Mouse (Mus musculus): ENCODE measurements at regions not wholly inside any gene's neighbourhood (a gene's known extent, or its start where the extent isn't known, plus 50 kb on each side); places are given as distances from the start of the nearest gene placed in this dataset.

DNA sequence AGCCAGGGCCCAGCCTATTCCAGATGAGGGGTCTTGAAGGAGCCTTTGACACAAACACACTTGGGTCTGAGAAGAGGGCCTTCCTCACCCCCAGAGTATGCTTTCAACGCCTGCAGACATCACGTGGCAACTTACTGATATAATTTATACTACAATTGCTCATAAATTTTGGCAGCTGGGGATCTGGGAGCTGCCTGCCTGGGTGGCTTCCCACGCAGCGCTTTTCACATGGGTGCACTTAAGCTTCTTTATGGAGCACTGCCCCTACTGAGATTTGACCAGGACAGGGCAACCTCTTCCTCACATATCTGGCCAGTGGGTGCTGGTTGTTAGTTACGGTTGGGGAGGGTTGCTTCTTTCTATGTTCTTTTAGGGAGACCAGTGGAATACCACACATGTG, 61.6 kb downstream of the Spesp1 start:
- no peak overlapping the region for H3K4me2 ChIP-seq

GRCm38 (mm10) chr9:62215151-62215859, 66.7 kb downstream of the Spesp1 start:
- 42% methylated on average over 13 of the region's 13 CpGs for WGBS
- Histone ChIP-seq H3K9me3 (replicated peaks) (no peaks in the 10 kb centered on the region), H3K4me3 (replicated peaks) (no peak overlapping the region), H3K4me2 (no peak overlapping the region), H3K27me3 (no peaks in the 10 kb centered on the region), H3K9ac (no peak overlapping the region), H3K36me3 (no peaks in the 10 kb centered on the region), H3K27ac (no peak overlapping the region), H3K4me1 (peaks cover 11% of the 10 kb centered on the region)
- ATAC-seq (replicated peaks; ENCODE audit: low FRiP score) = no peak

More for the DNA sequence above, 61.6 kb downstream of the Spesp1 start:
- no peaks in the 10 kb centered on the region for H3K9me3 ChIP-seq (replicated peaks)
- H3K4me1 ChIP-seq = peaks cover 17% of the 10 kb centered on the region
- H3K27ac ChIP-seq = no peak overlapping the region
- H3K4me3 ChIP-seq (replicated peaks) = no peak overlapping the region
- H3K36me3 ChIP-seq = no peaks in the 10 kb centered on the region
- ATAC-seq (replicated peaks; ENCODE audit: low FRiP score) = no peak
- WGBS = 32% methylated on average over 5 of the region's 5 CpGs
- no peaks in the 10 kb centered on the region for H3K27me3 ChIP-seq
- H3K9ac ChIP-seq = no peak overlapping the region

DNA sequence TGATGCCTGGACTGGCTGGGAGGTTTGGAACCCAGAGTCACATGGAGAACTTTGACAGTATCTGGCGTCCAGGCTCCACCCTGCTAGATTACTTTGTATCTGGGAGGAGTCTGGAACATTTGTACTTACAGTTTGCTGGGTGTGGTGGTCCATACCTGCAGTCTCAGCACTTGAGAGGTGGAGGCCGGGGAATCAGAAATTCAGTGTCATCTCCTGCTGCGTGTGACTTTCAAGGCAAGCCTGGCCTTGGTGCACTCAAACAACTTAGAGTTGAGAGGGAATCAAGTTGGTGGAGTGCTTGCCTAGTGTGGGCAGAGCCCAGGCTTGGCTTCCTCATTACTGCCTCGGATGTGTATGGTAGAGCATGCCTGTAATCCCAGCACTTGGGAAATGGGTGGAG, 67.5 kb downstream of the Spesp1 start:
- no peaks in the 10 kb centered on the region for H3K27me3 ChIP-seq
- ATAC-seq (replicated peaks; ENCODE audit: low FRiP score) = no peak
- no peak overlapping the region for H3K27ac ChIP-seq
- peaks cover 7% of the 10 kb centered on the region for H3K4me1 ChIP-seq
- 79% methylated on average over 4 of the region's 4 CpGs for WGBS
- H3K4me3 ChIP-seq (replicated peaks) = no peak overlapping the region
- no peak overlapping the region for H3K4me2 ChIP-seq
- H3K36me3 ChIP-seq = no peaks in the 10 kb centered on the region
- no peak overlapping the region for H3K9ac ChIP-seq
- no peaks in the 10 kb centered on the region for H3K9me3 ChIP-seq (replicated peaks)

DNA sequence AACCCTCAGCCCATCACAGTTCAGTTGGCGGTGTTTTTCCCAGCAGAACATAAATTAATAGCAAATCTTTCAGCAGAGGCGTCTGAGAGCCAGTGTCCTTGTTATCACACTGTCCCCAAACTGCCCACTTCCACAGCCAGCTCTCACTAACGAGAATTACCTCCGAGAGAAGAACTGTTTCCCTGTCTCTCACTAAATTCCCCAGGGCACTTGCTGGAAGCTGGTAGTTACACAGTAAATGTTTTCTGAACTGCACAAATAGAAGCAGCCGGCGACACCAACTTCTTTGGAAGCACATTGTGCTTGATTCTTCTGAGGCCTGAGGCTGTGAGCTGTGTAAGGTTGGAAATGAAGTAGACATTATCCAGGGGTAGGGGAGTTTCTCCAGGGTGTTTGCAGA, 69.4 kb downstream of the Spesp1 start:
- peaks cover 7% of the 10 kb centered on the region for H3K4me1 ChIP-seq
- 47% methylated on average over 6 of the region's 6 CpGs for WGBS
- no peak for ATAC-seq (replicated peaks; ENCODE audit: low FRiP score)

DNA sequence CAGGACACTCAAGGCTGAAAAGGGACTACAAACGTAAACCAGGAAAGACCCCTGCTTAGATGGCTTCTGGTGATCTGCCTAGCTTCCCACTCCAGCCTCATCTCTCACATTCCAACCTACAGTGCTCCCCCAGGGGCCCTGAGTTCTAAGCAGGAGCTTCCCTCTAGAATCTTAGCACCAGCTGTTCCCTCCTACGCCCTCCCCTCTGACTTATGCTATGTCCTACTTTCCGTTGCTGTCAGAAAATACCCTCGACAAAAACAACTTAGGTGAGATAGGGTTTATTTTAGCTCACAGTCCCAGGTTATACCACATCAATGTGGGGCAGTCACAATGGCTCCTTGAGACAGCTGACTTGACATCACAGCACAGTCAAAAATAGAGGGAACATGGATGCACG, 71.2 kb downstream of the Spesp1 start:
- 82% methylated on average over 5 of the region's 5 CpGs for WGBS
- Histone ChIP-seq H3K9me3 (replicated peaks) (no peaks in the 10 kb centered on the region), H3K4me2 (no peak overlapping the region), H3K4me3 (replicated peaks) (no peak overlapping the region), H3K36me3 (no peaks in the 10 kb centered on the region), H3K27me3 (no peaks in the 10 kb centered on the region), H3K9ac (no peak overlapping the region), H3K27ac (no peak overlapping the region), H3K4me1 (peaks cover 7% of the 10 kb centered on the region)
- ATAC-seq (replicated peaks; ENCODE audit: low FRiP score) = no peak

More for the DNA sequence above, 69.4 kb downstream of the Spesp1 start:
- Histone ChIP-seq H3K4me3 (replicated peaks) (no peak overlapping the region), H3K27ac (no peak overlapping the region), H3K4me2 (no peak overlapping the region), H3K9me3 (replicated peaks) (no peaks in the 10 kb centered on the region), H3K9ac (no peak overlapping the region), H3K27me3 (no peaks in the 10 kb centered on the region), H3K36me3 (no peaks in the 10 kb centered on the region)

GRCm38 (mm10) chr9:62208436-62208835, 73.6 kb downstream of the Spesp1 start:
- no peak overlapping the region for H3K4me2 ChIP-seq
- no peak overlapping the region for H3K4me3 ChIP-seq (replicated peaks)
- H3K27me3 ChIP-seq = no peaks in the 10 kb centered on the region
- no peak for ATAC-seq (replicated peaks; ENCODE audit: low FRiP score)
- no peaks in the 10 kb centered on the region for H3K4me1 ChIP-seq
- no peaks in the 10 kb centered on the region for H3K9me3 ChIP-seq (replicated peaks)
- H3K27ac ChIP-seq = no peak overlapping the region
- H3K36me3 ChIP-seq = no peaks in the 10 kb centered on the region
- WGBS = 66% methylated on average over 5 of the region's 5 CpGs
- H3K9ac ChIP-seq = no peak overlapping the region

GRCm38 (mm10) chr9:62205264-62205663, 76.7 kb downstream of the Spesp1 start:
- Histone ChIP-seq H3K27ac (0 out of 2 replicates have a peak overlapping the region, but pooled peaks have one; percentile 32), H3K9me3 (replicated peaks) (no peaks in the 10 kb centered on the region), H3K4me2 (no peak overlapping the region), H3K36me3 (no peaks in the 10 kb centered on the region), H3K27me3 (no peaks in the 10 kb centered on the region), H3K4me1 (no peaks in the 10 kb centered on the region), H3K4me3 (replicated peaks) (no peak overlapping the region), H3K9ac (no peak overlapping the region)
- WGBS = 57% methylated on average over 4 of the region's 4 CpGs
- ATAC-seq (replicated peaks; ENCODE audit: low FRiP score) = no peak

DNA sequence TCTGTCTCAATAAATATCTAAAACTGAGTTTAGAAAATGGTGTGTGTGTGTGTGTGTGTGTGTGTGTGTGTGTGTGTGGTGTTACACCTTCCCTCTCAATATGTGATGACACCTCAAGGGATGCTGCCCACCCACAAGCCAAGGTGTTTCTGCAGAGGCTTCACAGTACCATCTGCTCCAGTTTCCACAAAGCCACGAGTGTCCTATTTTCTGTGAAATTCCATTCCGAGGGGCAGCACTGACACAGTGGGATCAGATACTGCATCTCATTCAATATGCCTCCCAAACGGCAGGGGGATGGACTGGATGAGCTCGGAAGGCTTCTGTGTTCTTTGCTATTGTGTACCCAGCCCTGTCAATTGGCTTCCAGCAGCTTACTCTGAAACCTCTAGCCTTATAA, 78.5 kb downstream of the Spesp1 start:
- Histone ChIP-seq H3K4me3 (replicated peaks) (no peak overlapping the region), H3K9ac (no peak overlapping the region), H3K9me3 (replicated peaks) (no peaks in the 10 kb centered on the region), H3K27me3 (peaks cover 10% of the 10 kb centered on the region; the same call in 1 of the 2 replicates), H3K4me1 (peaks cover 10% of the 10 kb centered on the region; the same call in 1 of the 2 replicates), H3K36me3 (no peaks in the 10 kb centered on the region), H3K27ac (no peak overlapping the region), H3K4me2 (no peak overlapping the region)
- no peak for ATAC-seq (replicated peaks; ENCODE audit: low FRiP score)
- 62% methylated on average over 4 of the region's 4 CpGs for WGBS

DNA sequence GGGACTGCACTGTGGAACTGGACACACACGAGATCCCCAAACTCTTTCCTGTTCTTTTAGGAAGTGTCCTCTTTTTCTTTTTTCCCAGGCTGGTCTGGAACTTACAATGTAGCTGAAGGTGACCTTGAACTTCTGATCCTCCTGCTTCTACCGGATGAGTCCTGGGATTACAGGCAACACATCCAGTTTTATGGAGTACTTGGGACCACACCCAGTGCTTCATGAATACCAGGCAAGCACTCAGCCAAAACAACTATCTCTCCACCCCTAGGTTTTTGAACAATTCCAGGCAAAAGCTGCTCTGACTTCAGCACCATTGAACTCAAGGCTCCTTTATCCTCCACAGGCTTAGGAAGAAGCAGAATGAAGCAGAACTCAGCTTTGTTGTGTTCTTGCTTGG, 79.7 kb downstream of the Spesp1 start:
- H3K4me2 ChIP-seq = no peak overlapping the region
- H3K27me3 ChIP-seq = peaks cover 15% of the 10 kb centered on the region; the same call in 1 of the 2 replicates
- 73% methylated on average over 2 of the region's 2 CpGs for WGBS
- H3K27ac ChIP-seq = no peak overlapping the region
- no peak overlapping the region for H3K9ac ChIP-seq
- peaks cover 10% of the 10 kb centered on the region; the same call in 1 of the 2 replicates for H3K4me1 ChIP-seq
- no peak overlapping the region for H3K4me3 ChIP-seq (replicated peaks)
- H3K9me3 ChIP-seq (replicated peaks) = no peaks in the 10 kb centered on the region
- no peak for ATAC-seq (replicated peaks; ENCODE audit: low FRiP score)
- no peaks in the 10 kb centered on the region for H3K36me3 ChIP-seq

DNA sequence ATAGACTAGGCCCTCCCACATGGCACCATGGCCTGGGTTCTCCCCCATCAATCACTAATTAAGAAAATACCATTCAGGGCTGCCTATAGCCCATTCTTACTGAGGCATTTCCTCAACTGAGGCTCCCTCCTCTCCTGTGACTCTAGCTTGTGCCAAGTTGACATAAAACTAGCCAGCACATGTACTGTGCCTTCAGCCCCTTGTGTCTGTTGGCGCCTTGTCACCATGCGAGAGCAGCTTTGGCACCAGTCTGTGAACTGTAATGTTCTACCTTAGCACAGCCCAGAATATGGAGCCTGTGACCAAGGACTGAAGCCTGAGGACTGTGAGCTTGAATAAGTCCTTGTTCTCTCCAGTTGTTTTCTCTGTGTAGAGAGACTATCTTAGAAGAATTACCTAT, 75.0 kb upstream of the Glce start:
- H3K36me3 ChIP-seq = no peaks in the 10 kb centered on the region

DNA sequence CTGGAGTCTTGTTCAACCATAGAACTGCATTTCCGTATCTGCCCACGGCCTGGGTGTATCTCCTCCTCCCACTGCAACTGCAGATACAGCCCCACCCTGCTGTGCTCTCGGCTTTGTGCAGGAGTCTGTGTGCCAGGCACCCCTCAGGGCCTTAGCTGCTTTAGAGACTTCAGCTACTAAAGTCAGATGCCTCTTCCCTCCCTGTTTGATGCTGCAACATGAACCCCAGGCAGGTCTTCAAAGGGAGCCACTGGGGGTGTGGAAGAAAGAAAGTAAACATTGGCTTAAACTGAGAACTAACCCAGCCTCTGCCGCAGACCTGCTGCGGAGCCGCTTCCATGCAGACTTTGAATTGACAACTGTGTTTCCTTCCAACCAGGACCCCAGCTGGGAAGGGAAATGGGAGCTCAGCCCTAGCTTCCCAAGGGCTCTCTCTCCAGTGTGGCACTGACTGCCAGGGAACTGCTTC, 70.0 kb upstream of the Glce start:
- H3K4me2 ChIP-seq = no peak overlapping the region
- H3K36me3 ChIP-seq = no peaks in the 10 kb centered on the region
- H3K27me3 ChIP-seq = peaks cover 38% of the 10 kb centered on the region
- no peak overlapping the region for H3K4me3 ChIP-seq (replicated peaks)
- WGBS = 7% methylated on average over 6 of the region's 6 CpGs
- H3K27ac ChIP-seq = no peak overlapping the region
- H3K9ac ChIP-seq = no peak overlapping the region
- ATAC-seq (replicated peaks; ENCODE audit: low FRiP score) = no peak
- H3K4me1 ChIP-seq = peaks cover 27% of the 10 kb centered on the region
- H3K9me3 ChIP-seq (replicated peaks) = no peaks in the 10 kb centered on the region

More for the DNA sequence above, 75.0 kb upstream of the Glce start:
- no peak overlapping the region for H3K4me3 ChIP-seq (replicated peaks)
- no peak for ATAC-seq (replicated peaks; ENCODE audit: low FRiP score)
- H3K27me3 ChIP-seq = peaks cover 30% of the 10 kb centered on the region
- peaks cover 18% of the 10 kb centered on the region for H3K4me1 ChIP-seq
- H3K9ac ChIP-seq = no peak overlapping the region
- WGBS = 90% methylated on average over 2 of the region's 2 CpGs
- H3K27ac ChIP-seq = no peak overlapping the region
- no peak overlapping the region for H3K4me2 ChIP-seq
- no peaks in the 10 kb centered on the region for H3K9me3 ChIP-seq (replicated peaks)

DNA sequence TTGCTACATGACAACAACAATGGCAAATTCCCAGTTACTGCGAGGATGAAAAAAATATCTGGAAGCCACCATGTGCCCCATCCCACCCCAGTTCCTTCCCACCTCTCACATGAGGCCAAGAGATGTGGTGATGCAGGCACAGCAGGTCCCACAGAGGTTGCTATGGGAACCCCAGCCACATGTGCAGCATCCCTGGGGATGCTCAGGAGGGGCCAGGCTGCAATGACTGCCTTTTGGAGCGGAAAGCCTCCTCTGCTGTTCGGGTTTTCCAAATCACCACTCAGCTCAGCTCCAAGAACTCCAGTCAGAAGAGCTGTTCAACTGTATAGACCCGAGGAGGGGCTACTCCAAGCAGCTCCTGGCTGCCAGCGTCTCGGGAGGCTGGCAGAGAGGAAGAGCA, 68.0 kb upstream of the Glce start:
- Histone ChIP-seq H3K4me3 (replicated peaks) (no peak overlapping the region), H3K9ac (no peak overlapping the region), H3K27me3 (peaks cover 46% of the 10 kb centered on the region), H3K36me3 (no peaks in the 10 kb centered on the region), H3K4me2 (no peak overlapping the region), H3K27ac (no peak overlapping the region), H3K9me3 (replicated peaks) (no peaks in the 10 kb centered on the region), H3K4me1 (peaks cover 36% of the 10 kb centered on the region)
- 64% methylated on average over 6 of the region's 6 CpGs for WGBS
- no peak for ATAC-seq (replicated peaks; ENCODE audit: low FRiP score)

DNA sequence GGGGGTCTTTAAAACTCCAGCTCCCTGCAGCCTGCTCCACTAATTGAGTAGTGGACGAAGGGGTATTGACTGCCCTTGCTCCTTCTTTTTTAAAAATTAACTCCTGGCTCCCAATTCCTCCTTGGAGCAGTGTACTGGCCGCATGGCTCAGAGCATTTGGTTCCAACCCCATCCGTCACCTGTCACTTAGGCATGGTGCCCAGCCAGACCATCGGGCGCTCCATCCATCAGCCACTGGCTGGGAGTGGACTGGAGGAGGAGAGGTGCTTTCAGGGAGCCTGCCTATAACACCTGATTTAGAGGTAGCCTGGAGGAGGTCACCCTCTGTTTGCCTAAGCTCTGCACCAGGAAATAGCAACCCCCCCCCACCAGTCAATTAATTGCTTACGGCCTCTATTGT, 66.4 kb upstream of the Glce start:
- Histone ChIP-seq H3K4me1 (peaks cover 36% of the 10 kb centered on the region), H3K4me2 (no peak overlapping the region), H3K9me3 (replicated peaks) (no peaks in the 10 kb centered on the region), H3K4me3 (replicated peaks) (no peak overlapping the region), H3K36me3 (no peaks in the 10 kb centered on the region), H3K27ac (no peak overlapping the region), H3K27me3 (peaks cover 45% of the 10 kb centered on the region), H3K9ac (no peak overlapping the region)
- WGBS = 12% methylated on average over 6 of the region's 6 CpGs
- ATAC-seq (replicated peaks; ENCODE audit: low FRiP score) = peak; percentile 38; the same call in 1 of the 2 replicates
